Mouse (Mus musculus) urinary bladder, postnatal 36 days (tissue): ENCODE data around the gene Zcchc7.
"Not testable (repeated sequence)": the region's sequence is repeated elsewhere in the genome, so short reads cannot be mapped to it uniquely, and the experiment has no call there.

Experiments used
- DNase-seq, 2 experiments: peaks; one replicate each; pipeline ENCODE4 v3.0.0; 2022; ENCODE audit warnings: low spot score in 2 of 2, mixed read lengths in 1 of 2

Gene Zcchc7

GRCm38 (mm10) chr4:44910857-44911256 is 155.2 kb downstream of the Zcchc7 start:
- DNase-seq, result no peak

DNA sequence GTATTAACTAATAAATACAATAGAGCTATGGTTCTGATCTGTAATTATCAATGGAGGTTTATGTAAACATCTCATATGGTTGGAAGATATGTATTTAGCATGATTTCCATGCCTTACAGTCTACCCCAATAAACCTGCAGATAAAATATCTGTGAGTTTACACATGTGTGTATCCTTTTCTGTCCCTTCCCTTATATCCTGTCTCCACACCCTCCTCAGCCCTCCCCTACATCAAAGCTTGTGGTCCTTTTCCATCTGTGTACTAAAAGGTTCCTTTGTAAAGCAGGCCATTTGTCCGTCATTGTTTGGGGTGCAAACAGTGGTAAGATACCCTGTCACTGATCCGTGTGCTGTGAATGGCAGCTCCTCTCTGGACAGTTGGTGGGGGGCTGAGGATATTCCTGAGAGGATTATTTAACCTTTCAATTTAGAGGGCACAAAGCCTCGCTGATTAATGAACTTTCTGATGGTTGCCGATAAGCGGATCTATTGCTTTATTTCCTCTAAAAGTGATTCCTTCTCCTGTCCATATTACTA is 161.7 kb downstream of the Zcchc7 start:
- no peak for DNase-seq

DNA sequence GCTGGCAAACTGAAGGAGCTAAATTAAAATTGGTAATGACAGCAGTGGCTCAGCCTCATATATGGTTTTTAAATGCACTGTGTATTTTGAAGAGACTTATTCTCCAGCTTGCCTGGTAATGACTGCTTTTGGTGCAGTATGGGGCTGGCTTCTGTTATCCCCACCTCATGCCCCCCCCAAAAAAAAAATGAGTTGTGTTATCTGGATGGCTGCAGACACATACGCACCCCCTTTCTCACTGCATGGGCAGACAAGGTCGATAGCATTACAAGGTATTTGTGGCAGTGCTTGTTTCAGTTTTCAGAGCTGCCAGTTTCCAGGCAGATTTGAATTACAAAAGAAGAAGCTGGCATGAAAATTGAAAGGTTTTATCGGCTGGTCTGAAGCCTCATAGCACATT is 162.2 kb downstream of the Zcchc7 start:
- no peak for DNase-seq

DNA sequence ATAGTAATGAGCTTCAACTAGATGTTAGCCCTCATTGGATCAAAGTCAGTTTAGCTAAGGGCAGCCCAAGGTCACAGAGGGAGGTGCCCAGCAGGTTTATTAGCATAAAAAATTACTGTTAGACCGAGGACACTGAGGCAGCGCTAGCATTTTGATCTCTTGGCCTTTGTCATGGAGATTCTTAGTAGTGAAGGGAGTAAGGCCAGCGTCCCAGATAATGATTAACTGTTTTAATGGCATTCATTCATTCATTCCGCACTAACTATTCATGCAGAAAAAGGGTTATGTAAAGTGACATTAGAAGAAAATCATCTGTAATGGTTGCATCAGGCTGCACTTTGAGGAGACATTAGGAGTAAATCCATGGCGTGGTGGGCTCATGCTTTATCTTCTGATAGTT is 165.2 kb downstream of the Zcchc7 start:
- no peak for DNase-seq

DNA sequence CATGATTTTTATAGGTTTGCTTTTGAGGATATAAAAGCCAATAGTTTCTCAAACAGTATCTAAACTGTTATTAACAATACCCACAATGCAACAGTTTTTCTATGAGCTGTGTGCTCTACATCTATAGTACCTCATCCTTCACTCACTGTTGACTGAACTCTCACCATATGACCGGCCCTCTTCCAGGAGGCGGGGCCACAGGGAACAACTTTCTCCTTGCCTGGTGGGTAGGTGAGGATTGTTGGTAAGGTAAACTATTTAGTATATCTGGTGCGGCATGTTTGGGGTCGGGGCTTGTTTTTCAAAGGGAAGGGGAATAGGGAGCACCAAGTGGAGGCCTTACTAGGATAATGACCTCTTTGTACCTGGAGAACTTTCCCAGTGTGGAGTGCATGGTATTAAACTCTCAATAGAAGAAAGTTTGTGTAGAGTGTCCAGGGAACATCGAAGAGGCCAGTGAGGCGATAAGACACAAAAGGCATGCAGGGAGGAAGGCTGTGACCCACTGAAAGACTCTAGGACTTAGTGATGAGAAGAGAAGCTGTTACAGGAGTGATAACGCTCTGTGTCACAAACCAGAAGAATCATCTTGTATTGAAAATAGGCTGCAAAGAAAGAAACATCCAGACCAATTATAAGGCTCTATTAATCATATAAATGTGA is 166.9 kb downstream of the Zcchc7 start:
- no peak for DNase-seq

GRCm38 (mm10) chr4:44923129-44923481 is 167.4 kb downstream of the Zcchc7 start:
- DNase-seq, result no peak

DNA sequence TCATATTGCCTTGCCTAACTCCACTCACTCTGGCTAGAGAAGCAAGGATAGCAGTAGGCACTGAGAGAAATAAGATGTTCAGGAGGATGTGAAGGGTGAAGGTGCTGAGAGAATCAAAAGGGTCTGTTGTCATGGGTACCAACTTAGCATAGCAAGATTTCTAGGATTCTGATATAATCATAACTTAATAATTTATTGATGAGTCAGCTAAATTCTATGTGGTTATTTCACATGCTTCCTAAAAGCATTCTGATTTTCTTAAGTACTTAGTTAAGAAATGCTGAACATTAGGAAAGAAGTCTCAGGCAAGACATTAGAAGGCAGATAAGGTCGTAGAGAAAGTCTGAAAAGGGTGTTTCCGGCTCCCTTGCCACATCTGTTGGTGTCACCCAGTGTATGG is 172.3 kb downstream of the Zcchc7 start:
- no peak for DNase-seq

DNA sequence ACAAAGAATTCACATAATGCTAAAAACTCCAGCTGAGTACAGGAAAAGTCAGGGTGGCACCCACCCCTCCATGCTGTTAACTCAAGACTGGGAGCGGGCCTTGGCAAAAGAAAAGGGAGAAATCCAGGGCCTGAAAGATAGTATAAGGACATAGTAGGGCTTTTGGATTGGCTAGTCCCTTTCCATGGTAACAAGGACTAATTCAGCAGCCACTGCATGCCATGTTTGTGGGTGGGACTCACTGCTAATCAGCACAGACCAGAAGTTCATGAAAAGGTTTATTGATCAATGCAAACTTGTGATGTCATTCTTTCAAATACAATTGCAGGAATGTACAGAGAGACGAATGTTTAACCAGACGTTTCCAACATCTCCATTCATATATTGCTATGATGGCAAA is 173.1 kb downstream of the Zcchc7 start:
- DNase-seq, result no peak

- no peak for DNase-seq
Measured at GRCm38 (mm10) chr4:44930406-44930805, 174.7 kb downstream of the Zcchc7 start.

DNA sequence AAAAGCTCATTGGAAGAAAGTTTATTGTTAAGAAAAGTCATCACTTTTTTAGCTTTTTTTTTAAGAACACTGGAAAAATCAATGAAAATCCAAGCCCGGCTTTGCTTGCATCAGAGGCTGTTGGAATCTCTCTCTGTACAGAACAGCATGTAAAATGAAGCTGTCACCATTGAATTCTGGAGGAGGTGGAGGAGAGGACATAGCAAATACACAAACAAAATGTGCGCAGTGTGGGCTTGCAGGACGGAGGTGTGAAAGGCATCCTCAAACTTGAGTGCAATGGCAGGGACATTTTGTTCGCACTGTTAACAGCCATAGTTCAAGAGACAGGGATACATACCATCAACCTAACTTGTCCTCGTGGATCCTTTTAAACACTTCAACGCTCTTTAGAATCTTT is 176.1 kb downstream of the Zcchc7 start:
- no peak for DNase-seq

DNA sequence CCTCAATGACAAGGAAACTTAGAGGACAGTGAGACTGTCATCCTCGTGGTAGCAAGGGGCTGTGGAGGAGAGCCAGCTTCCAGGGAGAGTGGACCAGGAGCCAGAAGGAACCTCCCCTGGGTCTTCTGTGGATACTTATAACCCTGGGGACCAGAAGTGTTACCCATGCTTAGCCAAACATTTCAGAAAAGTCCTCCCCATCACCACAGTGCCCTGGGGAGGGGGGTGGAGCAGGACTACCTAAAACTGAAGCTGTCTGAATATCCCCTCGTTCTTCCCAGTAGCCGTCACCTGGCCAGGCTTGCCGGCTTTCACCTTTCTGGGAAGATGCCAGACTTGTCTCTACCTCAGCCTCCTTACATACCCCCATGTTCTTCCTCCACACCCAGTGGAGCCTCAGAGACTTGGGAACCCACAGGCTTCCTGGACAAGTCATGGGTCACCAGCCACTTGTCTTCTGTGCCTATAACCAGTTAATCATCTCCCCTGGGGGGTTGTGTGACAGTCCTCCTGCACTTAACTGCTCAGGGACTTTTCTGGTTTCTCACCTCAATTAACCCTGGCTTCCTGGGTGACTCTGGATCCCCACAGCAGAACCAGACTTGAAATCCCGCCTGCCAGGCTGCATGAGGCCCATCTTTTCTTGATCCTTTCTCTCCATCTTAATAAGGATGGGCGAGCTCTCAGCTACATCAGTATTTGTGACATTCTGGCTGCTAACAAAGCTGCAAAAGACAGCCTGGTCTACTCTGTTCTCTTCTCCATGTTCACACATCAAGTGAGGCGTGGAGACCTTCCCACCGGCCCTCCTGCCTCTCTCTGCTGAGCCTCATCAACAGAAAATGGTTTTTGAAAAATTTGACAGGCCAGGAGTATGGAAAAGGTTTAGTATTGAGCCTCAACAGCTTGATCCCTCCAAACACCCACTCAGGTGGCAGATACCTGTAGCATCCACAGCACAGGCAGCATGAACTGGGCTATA is 183.0 kb downstream of the Zcchc7 start:
- no peak for DNase-seq

DNA sequence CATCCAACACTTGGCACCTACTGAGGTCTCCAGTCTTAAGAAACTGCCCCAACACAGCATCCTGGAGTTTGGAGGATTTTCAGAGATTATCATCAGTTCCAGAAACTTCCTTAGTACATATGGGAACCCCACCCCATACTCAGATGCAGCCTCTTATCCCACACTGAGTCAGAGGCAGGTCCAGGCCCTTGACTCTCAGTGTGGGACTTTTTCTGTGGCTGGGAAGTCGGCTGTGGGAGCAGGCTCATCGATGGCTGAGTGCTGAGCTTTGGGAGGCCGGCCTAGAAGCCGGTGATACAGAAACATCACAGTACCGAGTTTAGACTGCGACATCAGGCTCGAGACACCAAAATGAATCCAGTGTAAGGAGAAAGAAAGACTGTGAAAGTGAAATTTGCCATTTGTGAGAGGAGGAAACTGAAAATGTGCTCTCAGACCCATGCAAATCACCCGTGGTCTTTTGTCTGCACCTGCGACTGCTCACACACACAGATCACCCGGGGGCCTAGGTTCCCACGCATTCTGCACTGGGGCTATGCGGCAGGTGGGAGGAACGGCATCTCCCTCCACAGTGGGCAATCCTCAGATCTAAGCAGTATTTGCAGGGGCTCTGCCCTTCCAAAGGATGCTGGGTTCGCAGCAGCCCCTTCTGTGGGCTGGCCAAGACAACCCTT is 184.0 kb downstream of the Zcchc7 start:
- no peak for DNase-seq

- DNase-seq, result no peak
Measured at GRCm38 (mm10) chr4:44940286-44940685, 184.6 kb downstream of the Zcchc7 start.

- DNase-seq, result no peak
Measured at GRCm38 (mm10) chr4:44942237-44942636, 186.6 kb downstream of the Zcchc7 start.

DNA sequence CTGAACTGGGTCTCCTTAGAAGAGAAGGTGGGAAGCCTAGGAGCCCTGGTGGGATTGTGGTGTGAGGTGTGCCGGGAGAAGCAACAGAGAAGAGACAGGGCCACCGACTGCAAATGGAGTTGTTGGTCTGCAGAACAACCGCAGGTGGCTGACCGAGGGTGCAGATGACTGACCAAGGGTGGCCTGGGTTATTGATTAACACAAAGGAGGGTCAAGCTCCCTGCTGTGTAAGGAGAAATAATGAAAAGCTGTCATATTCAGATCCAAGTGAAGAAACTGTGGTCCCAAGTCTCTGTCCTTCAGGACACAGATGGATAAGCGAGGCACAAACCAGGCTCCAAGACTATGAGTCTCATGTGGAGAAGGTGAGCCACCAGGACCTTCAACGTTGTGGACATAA is 187.8 kb downstream of the Zcchc7 start:
- no peak for DNase-seq

DNA sequence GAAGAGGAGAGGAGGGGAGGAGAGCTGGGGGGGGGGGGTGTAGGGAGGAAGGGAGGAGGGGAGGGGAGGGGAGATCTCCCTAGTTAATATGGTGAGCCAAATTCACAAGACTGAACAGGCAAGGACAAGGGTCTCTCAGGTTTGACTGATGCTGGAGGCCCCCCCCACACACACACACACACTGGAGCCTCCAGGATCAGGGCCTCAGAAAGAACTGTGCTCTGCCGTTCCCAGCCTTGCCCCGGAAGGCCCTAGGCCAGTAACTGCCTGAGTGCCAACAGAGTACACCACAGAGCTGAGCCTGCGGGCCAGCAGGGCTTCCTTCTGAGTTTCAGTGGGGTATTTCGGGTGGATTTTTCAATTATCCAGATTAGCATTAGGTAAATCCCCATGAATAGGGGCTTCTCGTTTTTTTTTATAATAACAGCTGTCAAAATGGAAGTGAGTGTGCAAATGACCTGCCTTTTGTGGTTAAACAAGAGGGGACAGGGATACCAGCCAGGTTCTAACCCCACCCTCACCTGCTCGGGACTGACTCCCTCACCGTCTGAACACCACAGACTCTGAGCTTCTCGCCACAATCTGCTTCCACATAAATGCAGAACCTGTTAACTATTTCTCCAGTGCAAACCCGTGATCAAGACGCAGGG is 188.9 kb downstream of the Zcchc7 start:
- no peak for DNase-seq

GRCm38 (mm10) chr4:44946126-44946525 is 190.4 kb downstream of the Zcchc7 start:
- not testable (repeated sequence) for DNase-seq

- DNase-seq, result no peak
Measured at GRCm38 (mm10) chr4:44947464-44947863, 191.8 kb downstream of the Zcchc7 start.

DNA sequence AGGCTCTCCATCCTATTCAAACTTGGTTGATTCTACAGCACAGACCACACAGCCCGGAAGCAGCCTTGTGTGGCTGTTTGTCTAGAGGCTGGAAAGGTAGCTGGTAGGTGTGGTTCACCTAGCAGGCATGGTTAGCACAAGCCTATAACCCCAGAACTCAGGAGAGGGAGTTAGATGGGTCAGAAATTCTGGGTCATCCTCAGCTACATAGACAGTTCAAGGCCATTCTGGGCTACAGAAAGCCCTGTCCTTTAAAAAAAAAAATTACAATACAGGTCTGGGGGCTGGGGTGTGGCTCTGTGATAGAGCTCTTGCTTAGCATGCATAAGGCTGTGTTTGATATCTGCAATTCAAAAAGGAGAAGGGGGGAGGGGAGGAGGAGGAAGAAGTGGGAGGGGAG is 192.6 kb downstream of the Zcchc7 start:
- no peak for DNase-seq

GRCm38 (mm10) chr4:44953041-44953440 is 197.4 kb downstream of the Zcchc7 start:
- DNase-seq, result no peak

- no peak for DNase-seq
Measured at GRCm38 (mm10) chr4:44958776-44959175, 203.1 kb downstream of the Zcchc7 start.

GRCm38 (mm10) chr4:44959220-44959619 is 203.5 kb downstream of the Zcchc7 start:
- DNase-seq, result no peak
